Mouse (Mus musculus): ENCODE results near the gene Mogs.

GRCm38 (mm10) chr6:83101688-83102556, 13.4 kb upstream of the Mogs start:
- TF ChIP-seq CTCF (IDR thresholded peaks at IDR 0.05; ENCODE audit: extremely low read depth, insufficient read depth, low read length) (no peak), POLR2A (IDR thresholded peaks at IDR 0.05; ENCODE audit: extremely low read depth, insufficient read depth, low read length) (0 out of 2 replicates have a peak, but pooled peaks have one; percentile 19)

Data from cortical plate, adult 2 months (tissue).